Mouse (Mus musculus) heart, postnatal 0 days (tissue): ENCODE measurements around the gene Dock3.

Source experiments
- CTCF ChIP-seq: IDR thresholded peaks from 2 replicates; pipeline ENCODE4 v1.5.1; 2016; ENCODE audit warnings: antibody characterized with exemption, control low read depth, low read depth
- EP300 ChIP-seq: IDR thresholded peaks from 2 replicates; pipeline ENCODE4 v1.6.1; 2016; ENCODE audit warnings: antibody characterized with exemption, low read depth

DNA sequence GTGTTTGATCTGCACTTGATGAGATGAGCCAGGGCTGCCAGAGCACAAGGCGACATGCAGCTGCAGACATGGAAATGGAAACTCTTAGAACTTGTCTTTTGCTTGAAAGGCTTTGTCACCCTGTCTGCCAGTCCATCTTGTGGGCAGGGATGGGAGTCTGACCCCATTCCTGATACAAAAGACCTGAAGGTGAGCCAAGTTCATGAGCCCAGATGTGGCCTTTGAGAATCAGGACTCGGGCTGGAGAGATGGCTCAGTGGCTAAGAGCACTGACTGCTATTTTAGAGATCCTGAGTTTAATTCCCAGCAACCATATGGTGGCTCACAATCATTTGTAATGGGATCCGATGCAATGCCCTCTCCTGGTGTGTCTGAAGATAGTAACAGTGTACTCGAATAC lies 13.6 kb upstream of the Dock3 start:
- TF ChIP-seq CTCF (no peak), EP300 (no peak)
